Mouse (Mus musculus): ENCODE data around the gene Grin2d. TPM values are rescaled to one million over a fixed set of nuclear protein-coding genes. Genes with fewer than 3 reads are reported as not detected.
"Not testable (repeated sequence)": the region's sequence is repeated elsewhere in the genome, so short reads cannot be mapped to it uniquely, and the experiment has no call there.

Grin2d gene
- polyA plus RNA-seq (2012; rRNA removed) = 5.5 and 10.4 TPM in 2 replicates

DNA sequence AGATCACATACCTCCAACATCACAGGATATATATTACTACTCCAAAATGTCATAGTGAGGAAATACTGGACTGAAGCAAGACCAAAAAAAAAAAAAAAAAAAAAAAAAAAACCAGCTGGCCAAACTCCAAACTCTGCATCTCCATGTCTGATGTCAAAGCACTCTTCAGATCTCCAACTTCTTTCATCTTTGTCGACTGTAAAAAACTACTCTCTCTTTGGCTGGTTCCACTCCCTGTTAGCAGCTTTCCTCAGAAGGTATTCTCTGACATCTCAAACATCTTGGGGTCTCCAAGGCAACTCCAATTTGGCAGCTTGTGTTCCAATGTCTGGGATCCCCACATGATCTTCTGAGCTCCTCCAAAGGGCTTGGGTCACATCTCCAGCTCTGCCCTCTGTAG is at the start of gene Grin2d:
Grin2d (minus strand) TSS at position 101 of the 400 bp plus-strand sequence.
- H3K4me3 ChIP-seq (ENCODE audit: low read depth, low read length); H3K27ac ChIP-seq (ENCODE audit: insufficient read depth, low read depth, low read length); H3K27me3 ChIP-seq (ENCODE audit: control insufficient read depth, insufficient read depth, low read length): not testable (repeated sequence)
- Histone ChIP-seq H3K36me3 (ENCODE audit: control insufficient read depth, insufficient read depth, low read length) (peaks cover 79% of the 10 kb centered on the region), H3K4me1 (ENCODE audit: control insufficient read depth, insufficient read depth, insufficient read length, low read length) (peaks cover 14% of the 10 kb centered on the region; the same call in 1 of the 2 replicates)
- 92% methylated on average over 1 of the region's 1 CpGs for WGBS

DNA sequence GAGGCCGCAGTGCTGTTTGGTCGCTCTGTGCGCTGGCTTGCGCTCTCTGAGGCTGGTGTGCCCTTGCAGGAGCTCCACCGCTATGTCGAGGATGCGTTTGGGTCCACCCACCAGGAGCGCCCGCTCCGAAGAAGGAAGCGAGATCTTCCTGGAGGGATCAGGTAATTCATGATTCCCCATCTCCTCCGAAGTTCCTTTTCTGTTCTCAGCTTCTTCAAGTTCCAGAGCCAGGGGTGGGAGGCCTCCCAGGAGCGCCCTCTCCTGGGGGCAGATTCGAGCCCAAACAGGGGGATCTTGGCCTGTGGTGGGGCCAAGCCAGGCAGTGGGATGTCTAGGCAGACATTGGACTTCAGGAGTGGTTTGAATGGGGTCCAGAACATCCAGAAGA is 46.2 kb upstream of the Grin2d start:
- 11% methylated on average over 14 of the region's 14 CpGs for WGBS
- TF ChIP-seq POLR2A (IDR thresholded peaks at IDR 0.05; ENCODE audit: low read depth, low read length) (no peak), CTCF (IDR thresholded peaks at IDR 0.05; ENCODE audit: extremely low read depth, insufficient read length, insufficient replicate concordance, low read depth, low read length) (peak; percentile 42; the same call in 1 of the 2 replicates)
- H3K4me1 ChIP-seq (ENCODE audit: control insufficient read depth, insufficient read depth, insufficient read length, low read length) = peaks cover 19% of the 10 kb centered on the region
- peak overlapping the region; percentile 84 for H3K27ac ChIP-seq (ENCODE audit: insufficient read depth, low read depth, low read length)
- H3K4me3 ChIP-seq (ENCODE audit: low read depth, low read length) = peak overlapping the region; percentile 61
- no peaks in the 10 kb centered on the region for H3K36me3 ChIP-seq (ENCODE audit: control insufficient read depth, insufficient read depth, low read length)
- H3K27me3 ChIP-seq (ENCODE audit: control insufficient read depth, insufficient read depth, low read length) = no peaks in the 10 kb centered on the region

DNA sequence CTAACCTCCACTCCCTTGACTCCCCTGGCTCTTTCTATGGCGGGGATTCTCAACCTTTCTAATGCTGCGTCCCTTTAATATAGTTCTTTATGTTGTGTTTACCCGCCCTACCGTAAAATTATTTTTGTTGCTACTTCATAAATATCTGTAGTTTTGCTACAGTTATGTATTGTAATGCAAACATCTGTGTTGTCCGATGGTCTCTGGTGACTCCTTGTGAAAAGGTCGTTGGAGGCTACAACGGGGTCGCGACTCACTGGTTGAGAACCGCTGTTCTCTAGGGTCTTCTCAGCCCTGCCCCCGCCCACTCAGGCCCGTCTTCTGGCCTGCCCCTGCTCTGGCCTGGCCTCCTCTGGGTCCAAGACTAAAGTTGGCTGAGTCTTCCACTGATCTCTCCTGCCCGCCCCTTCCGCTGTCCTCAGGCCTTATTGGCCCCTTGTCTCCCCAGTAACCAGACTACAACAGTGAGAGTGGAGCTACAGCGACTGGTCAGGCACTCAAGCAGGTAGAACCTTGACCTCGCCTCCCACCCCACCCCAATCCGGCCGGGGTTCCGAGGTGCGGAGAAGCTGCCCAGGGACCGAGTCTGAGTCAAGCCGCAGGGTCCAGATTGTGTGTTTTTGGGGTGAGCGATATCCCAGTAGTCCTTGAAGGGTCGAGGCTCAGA is 45.7 kb upstream of the Grin2d start, which contains the start of gene Ccdc114:
Ccdc114 (plus strand) TSS at position 311 of the 667 bp plus-strand sequence.
- Histone ChIP-seq H3K27me3 (ENCODE audit: control insufficient read depth, insufficient read depth, low read length) (no peaks in the 10 kb centered on the region), H3K36me3 (ENCODE audit: control insufficient read depth, insufficient read depth, low read length) (no peaks in the 10 kb centered on the region), H3K4me1 (ENCODE audit: control insufficient read depth, insufficient read depth, insufficient read length, low read length) (peaks cover 23% of the 10 kb centered on the region), H3K4me3 (ENCODE audit: low read depth, low read length) (peak within 1 kb of the TSS; percentile 61), H3K27ac (ENCODE audit: insufficient read depth, low read depth, low read length) (peak within 1 kb of the TSS; percentile 84)
- 7% methylated on average over 24 of the region's 24 CpGs for WGBS
- TF ChIP-seq POLR2A (IDR thresholded peaks at IDR 0.05; ENCODE audit: low read depth, low read length) (peak; percentile 71), CTCF (IDR thresholded peaks at IDR 0.05; ENCODE audit: extremely low read depth, insufficient read length, insufficient replicate concordance, low read depth, low read length) (no peak)

DNA sequence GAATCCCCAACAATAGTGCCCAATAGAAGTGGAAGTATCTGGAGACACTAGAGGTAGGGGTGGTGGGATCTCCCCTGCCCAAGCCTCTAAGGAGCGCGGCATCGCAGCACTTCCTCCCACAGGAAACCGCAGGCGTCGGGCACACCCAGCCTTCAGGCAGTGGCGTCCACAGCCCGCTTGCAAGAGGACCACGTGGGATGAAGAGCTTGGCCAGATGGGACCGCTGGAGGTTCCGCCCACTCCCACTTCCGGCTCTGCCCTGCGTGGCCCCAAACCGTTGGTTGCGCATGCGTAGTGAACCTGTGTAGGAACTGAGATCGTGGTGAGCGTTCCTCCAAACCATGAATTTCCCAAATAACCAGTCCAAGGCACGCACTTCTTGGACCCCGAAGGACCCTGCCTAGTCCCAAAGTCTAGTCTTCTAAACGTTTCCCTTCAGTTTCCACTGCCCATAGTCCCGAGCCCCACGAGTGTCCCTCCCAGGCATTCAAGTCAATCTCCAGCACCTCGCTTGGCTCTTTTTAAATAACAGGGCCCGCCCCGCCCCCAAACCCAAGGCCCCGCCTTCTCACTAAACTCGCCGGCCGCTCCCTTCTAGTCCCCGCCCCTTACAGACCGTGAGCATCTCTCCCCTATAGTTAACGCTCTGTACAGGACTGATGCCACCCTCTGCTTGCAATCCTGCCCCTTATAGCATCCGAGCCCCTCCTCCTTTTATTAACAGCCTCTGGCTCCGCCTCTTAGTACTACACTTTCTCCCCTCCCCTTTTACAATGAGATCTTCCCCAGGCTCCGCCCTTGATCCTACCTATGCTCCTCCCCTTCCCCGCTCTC is 45.0 kb upstream of the Grin2d start:
- no peaks in the 10 kb centered on the region for H3K36me3 ChIP-seq (ENCODE audit: control insufficient read depth, insufficient read depth, low read length)
- WGBS = under 1% methylated on average over 37 of the region's 37 CpGs
- no peaks in the 10 kb centered on the region for H3K27me3 ChIP-seq (ENCODE audit: control insufficient read depth, insufficient read depth, low read length)
- peaks cover 24% of the 10 kb centered on the region for H3K4me1 ChIP-seq (ENCODE audit: control insufficient read depth, insufficient read depth, insufficient read length, low read length)
- peak; percentile 96 for TF ChIP-seq POLR2A (IDR thresholded peaks at IDR 0.05; ENCODE audit: low read depth, low read length)
- TF ChIP-seq CTCF (IDR thresholded peaks at IDR 0.05; ENCODE audit: extremely low read depth, insufficient read length, insufficient replicate concordance, low read depth, low read length) = no peak
- peak overlapping the region; percentile 61 for H3K4me3 ChIP-seq (ENCODE audit: low read depth, low read length)
- peak overlapping the region; percentile 84 for H3K27ac ChIP-seq (ENCODE audit: insufficient read depth, low read depth, low read length)

DNA sequence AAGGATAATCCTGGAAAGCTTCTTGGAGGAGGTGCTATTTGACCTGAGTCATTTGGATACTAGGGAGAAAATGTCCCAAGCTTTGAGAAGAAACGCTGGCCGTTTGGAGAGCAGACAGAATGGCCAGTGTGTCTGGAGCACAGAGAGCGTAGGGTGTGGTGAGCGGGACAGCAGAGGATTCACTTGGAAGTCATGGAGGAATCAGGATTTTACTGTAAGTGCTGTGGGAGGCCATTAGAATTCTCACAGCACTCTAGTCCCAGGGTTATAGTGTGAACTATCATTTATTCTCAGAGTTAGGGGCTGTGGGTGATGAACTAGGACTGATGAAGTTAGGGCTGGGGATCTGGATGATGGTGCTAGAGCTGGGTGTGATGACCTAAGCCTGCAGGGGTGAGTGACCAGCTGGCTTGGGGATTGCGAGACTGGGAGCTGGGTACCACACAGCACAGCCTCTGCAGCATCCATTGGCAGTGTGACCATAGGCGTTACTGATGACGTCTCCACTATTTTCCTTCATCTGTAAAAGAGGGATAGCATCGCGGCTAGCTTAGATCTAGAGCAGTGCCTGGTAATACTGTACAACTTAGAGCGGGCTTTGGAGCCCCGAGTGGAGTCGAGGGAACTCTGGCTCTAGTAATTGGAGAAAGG is 43.9 kb upstream of the Grin2d start:
- 80% methylated on average over 12 of the region's 12 CpGs for WGBS
- no peak for TF ChIP-seq POLR2A (IDR thresholded peaks at IDR 0.05; ENCODE audit: low read depth, low read length)
- no peak for TF ChIP-seq CTCF (IDR thresholded peaks at IDR 0.05; ENCODE audit: extremely low read depth, insufficient read length, insufficient replicate concordance, low read depth, low read length)
- Histone ChIP-seq H3K36me3 (ENCODE audit: control insufficient read depth, insufficient read depth, low read length) (no peaks in the 10 kb centered on the region), H3K27ac (ENCODE audit: insufficient read depth, low read depth, low read length) (peak overlapping the region; percentile 59), H3K27me3 (ENCODE audit: control insufficient read depth, insufficient read depth, low read length) (no peaks in the 10 kb centered on the region), H3K4me1 (ENCODE audit: control insufficient read depth, insufficient read depth, insufficient read length, low read length) (peaks cover 33% of the 10 kb centered on the region), H3K4me3 (ENCODE audit: low read depth, low read length) (no peak overlapping the region)

DNA sequence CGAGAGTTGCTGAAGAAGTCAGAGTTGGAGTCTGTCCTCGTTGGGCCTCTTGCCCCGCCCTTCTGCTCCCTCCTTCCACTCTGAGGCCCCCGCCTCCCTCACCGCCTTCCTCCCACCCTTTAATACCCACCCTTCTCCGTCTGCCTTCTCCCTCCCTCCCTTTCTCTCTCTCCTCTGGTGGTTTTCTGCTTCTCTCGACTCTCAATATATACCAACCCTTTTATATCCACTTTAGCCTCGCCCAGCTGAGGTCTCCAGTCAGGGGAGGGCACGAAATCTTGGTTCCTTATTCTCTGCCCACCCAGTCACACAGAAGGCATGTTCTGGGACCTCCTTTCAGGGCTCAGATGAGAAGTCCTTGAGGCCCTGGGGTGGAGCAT is 43.1 kb upstream of the Grin2d start, which contains the start of gene Emp3:
Emp3 (minus strand) TSS at position 163 of the 380 bp plus-strand sequence.
- Histone ChIP-seq H3K4me3 (ENCODE audit: low read depth, low read length) (peak within 1 kb of the TSS; percentile 59), H3K27me3 (ENCODE audit: control insufficient read depth, insufficient read depth, low read length) (no peaks in the 10 kb centered on the region), H3K4me1 (ENCODE audit: control insufficient read depth, insufficient read depth, insufficient read length, low read length) (peaks cover 38% of the 10 kb centered on the region), H3K36me3 (ENCODE audit: control insufficient read depth, insufficient read depth, low read length) (no peaks in the 10 kb centered on the region), H3K27ac (ENCODE audit: insufficient read depth, low read depth, low read length) (peak within 1 kb of the TSS; percentile 59)
- TF ChIP-seq CTCF (IDR thresholded peaks at IDR 0.05; ENCODE audit: extremely low read depth, insufficient read length, insufficient replicate concordance, low read depth, low read length) (no peak), POLR2A (IDR thresholded peaks at IDR 0.05; ENCODE audit: low read depth, low read length) (no peak)
- WGBS = 20% methylated on average over 9 of the region's 9 CpGs
